Mouse (Mus musculus) thymus, adult 2 months (tissue): ENCODE measurements around the gene Gm14327. TPM values are rescaled to one million over a fixed set of nuclear protein-coding genes. Genes with fewer than 3 reads are reported as not detected.
"Not testable (repeated sequence)": the region's sequence is repeated elsewhere in the genome, so short reads cannot be mapped to it uniquely, and the experiment has no call there.

Source experiments
- DNase-seq: peaks from one replicate; pipeline ENCODE4 v3.0.0; 2021
- H3K27ac ChIP-seq: fragments of 200-500 bp; 2 replicates; pipeline ENCODE4 v1.5.1; 2012; ENCODE audit warnings: low read length, control low read depth; ENCODE audit not compliant: control insufficient read depth, insufficient read depth
- H3K27me3 ChIP-seq: fragments of 200-500 bp; 2 replicates; pipeline ENCODE4 v1.6.1; 2012; ENCODE audit warnings: mild to moderate bottlenecking, low read length, moderate library complexity, mixed read lengths; ENCODE audit not compliant: control insufficient read depth, insufficient read depth
- H3K36me3 ChIP-seq: fragments of 200-500 bp; 2 replicates; pipeline ENCODE4 v1.6.1; 2012; ENCODE audit warnings: mild to moderate bottlenecking, low read length, moderate library complexity; ENCODE audit not compliant: control insufficient read depth, insufficient read depth
- H3K4me1 ChIP-seq: fragments of 200-500 bp; replicated peaks from 2 replicates; pipeline ENCODE4 v1.6.1; 2012; ENCODE audit warnings: low read length; ENCODE audit not compliant: control insufficient read depth, insufficient read depth
- H3K4me3 ChIP-seq: fragments of 200-500 bp; 2 replicates; pipeline ENCODE4 v1.5.1; 2012; ENCODE audit warnings: mild to moderate bottlenecking, low read length, control low read depth, moderate library complexity; ENCODE audit not compliant: control insufficient read depth, insufficient read depth
- WGBS: fragments of 180-500 bp; shearing (Covaris S2); methylation state at CpG from one replicate; pipeline ENCODE4 v1.1.7; 2018; 5-methylcytosine and 5-hydroxymethylcytosine counted together
- polyA plus RNA-seq: library from polyadenylated mRNA; depleted of rRNA; stranded (reverse); fragments of >200 nt; gene quantifications from 2 replicates; pipeline ENCODE4 v1.2.3, GENCODE M21; 2012; rRNA removed

Gene Gm14327
- polyA plus RNA-seq, result 0.18 and 0.44 TPM in 2 replicates

DNA sequence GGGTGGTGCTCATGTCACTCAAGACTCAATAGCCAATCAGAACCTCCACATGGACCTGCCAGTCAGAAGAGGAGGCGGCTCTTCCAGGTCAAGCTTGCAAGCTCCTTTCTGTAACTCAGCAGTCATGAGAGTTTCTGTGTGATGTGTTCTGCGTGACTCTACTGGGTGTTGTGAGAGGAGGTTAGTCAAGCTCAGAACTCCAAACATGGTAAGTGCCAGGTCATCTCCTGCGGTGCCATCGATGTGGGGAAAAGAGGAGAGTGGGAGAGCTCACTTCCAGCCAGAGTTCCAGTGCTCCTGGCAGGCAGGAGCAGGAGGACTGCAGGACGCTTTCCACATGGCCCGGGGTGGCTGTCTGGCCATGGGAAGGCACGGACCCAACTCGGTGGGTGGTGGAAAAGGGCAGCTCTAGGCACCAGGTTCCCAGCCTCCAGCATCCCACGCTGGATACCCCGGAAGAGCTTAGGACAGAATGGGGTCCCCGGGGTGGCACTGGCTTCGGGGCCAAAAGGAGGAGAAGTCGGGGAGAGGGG, at the start of gene Gm14327:
Gene Gm14327 (plus strand): TSS at position 51 of the 533 bp plus-strand sequence.
- peak within 1 kb of the TSS; percentile 35 for H3K4me3 ChIP-seq
- DNase-seq, H3K4me1 ChIP-seq, H3K27ac ChIP-seq, H3K36me3 ChIP-seq, H3K27me3 ChIP-seq: not testable (repeated sequence)
- WGBS, result 43% methylated on average over 11 of the region's 13 CpGs

DNA sequence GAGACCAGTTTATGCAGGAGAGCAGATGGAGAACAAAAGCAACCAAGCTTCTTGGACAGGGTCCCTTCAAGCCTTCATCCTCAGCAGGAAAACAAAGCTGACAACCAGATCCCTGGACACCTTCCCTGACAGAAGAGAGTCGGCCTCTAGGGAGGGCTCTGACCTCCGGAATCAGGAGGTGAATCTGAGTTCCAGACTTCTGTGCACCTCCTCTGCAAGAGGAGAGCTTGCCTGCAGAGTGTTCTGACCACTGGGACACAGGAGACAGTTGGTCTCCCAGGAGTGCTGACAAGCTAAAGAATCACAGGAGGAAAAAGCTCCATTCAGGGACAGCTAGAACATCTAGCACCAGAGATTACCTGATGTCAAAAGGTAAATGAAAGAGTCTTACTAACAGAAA, 34.6 kb upstream of the Gm14327 start:
- WGBS, result 89% methylated on average over 2 of the region's 2 CpGs
- H3K4me3 ChIP-seq, H3K27ac ChIP-seq, H3K27me3 ChIP-seq, H3K4me1 ChIP-seq, DNase-seq, H3K36me3 ChIP-seq: not testable (repeated sequence)

DNA sequence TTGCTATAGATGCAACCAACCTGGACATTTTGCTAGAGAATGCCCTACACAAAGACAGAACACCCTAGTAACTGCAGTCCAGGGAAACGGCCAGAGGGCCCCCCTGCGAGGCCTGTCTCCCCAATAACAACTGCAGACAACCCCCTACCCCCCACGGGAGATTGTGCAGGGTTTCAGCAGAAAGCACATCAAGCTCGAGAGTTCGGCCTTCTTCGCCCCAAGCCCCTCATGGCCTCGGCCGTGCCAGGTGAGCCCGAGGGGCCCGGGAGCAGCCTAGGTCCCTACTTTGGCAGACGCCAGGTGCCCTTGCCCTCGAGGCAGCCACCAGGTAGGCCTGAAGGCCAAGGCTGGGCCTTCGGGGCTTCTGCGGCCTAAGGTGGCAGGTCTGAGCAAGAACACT, 9.2 kb upstream of the Gm14327 start:
- WGBS, result 92% methylated on average over 14 of the region's 14 CpGs

DNA sequence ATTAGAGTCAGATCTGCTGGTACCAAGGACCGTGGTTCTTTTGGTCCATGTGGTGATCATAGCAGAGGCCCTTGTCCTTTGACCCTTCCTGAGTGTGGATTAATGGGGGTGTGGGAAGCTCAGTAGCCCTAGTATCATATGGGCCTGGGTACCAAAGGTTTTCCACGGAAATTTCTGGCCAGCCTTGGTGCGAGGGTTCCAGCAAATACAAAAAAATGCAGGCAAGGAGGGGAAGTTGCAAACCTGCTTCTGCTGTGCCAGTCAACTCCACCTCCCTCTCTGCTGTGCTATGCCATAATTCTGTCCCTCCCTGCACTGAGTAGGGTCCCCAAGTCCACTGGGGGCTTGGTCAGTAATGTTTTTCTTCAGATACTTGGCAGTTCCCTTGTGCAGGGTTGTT, 1.3 kb downstream of the Gm14327 start:
- H3K36me3 ChIP-seq, DNase-seq, H3K4me3 ChIP-seq, H3K27ac ChIP-seq, H3K4me1 ChIP-seq, H3K27me3 ChIP-seq: not testable (repeated sequence)
- WGBS, result 74% methylated on average over 2 of the region's 3 CpGs

More for the DNA sequence above, 9.2 kb upstream of the Gm14327 start:
- H3K4me3 ChIP-seq, H3K36me3 ChIP-seq, DNase-seq, H3K27ac ChIP-seq, H3K4me1 ChIP-seq, H3K27me3 ChIP-seq: not testable (repeated sequence)

DNA sequence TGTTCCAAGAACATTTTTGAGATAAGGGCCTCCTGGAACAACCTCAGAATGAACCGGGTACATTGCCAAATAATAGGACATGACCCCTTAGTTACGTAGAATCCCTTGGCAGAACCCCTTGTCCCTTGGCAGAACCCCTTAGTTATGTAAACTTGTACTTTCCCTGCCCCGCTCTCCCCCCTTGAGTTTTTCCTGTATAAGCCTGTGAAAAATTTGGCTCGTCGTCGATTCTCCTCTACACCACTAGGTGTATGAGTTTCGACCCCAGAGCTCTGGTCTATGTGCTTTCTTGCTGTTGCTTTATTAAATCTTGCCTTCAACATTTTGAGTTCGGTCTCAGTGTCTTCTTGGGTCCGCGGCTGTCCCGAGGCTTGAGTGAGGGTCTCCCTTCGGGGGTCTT, 6.4 kb downstream of the Gm14327 start:
- not testable (repeated sequence) for H3K36me3 ChIP-seq, H3K27me3 ChIP-seq, DNase-seq, H3K4me1 ChIP-seq, H3K4me3 ChIP-seq, H3K27ac ChIP-seq
- WGBS, result 100% methylated on average over 3 of the region's 12 CpGs

DNA sequence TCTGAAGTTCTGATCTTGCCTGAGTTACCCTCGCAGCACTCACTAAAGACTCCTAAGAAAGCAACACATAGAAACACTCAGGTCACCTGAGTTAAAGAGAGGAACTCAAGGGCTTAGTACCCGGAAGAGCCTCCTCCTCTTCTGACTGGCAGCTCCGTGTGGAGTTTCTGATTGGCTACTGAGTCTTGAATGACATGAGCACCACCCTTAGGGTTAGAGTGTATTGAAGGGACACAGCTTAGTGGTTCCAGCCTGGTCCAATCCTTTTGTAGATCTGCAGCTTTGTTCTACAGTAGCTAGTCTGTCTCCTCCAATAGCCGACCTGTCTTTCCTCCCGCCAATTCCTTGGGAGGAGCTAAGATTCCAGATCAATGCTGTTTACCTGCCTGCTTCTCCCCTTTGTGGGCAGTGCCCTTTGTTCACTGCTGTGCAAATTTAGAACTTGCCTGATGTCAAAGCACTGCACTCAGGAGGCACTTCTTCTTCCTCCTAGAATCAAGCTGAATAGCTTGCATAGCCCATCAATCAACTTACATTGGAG, 28.7 kb downstream of the Gm14327 start, which contains the start of gene Zfp972:
Gene Zfp972 (minus strand): TSS at position 51 of the 541 bp plus-strand sequence.
- H3K36me3 ChIP-seq, H3K27me3 ChIP-seq, DNase-seq, H3K4me1 ChIP-seq, H3K4me3 ChIP-seq, H3K27ac ChIP-seq: not testable (repeated sequence)
- 71% methylated on average over 4 of the region's 5 CpGs for WGBS

Other genes starting within 250 kb of the Gm14327 start
- gene Gm14322, start 137.8 kb upstream of the Gm14327 start, polyA plus RNA-seq, result 0.40 and 0.79 TPM in 2 replicates
- 4.2 and 5.6 TPM in 2 replicates for gene Gm14325, start 56.8 kb upstream of the Gm14327 start, polyA plus RNA-seq
- gene Zfp972, start 28.5 kb downstream of the Gm14327 start, polyA plus RNA-seq, result not detected in 2 replicates
- gene Gm14326, start 60.2 kb downstream of the Gm14327 start, polyA plus RNA-seq, result 2.0 and 3.5 TPM in 2 replicates
- gene Zfp971, start 126.2 kb downstream of the Gm14327 start, polyA plus RNA-seq, result 0.82 and 1.7 TPM in 2 replicates
- gene Zfp931, start 181.4 kb downstream of the Gm14327 start, polyA plus RNA-seq, result 1.5 and 1.9 TPM in 2 replicates
- 0.10 and 0.32 TPM in 2 replicates for gene Phactr3, start 221.9 kb downstream of the Gm14327 start, polyA plus RNA-seq